Mouse (Mus musculus) midbrain, embryonic 11.5 days (tissue): ENCODE measurements around the gene Smurf2. TPM values are rescaled to one million over a fixed set of nuclear protein-coding genes. Genes with fewer than 3 reads are reported as not detected.

Experiments used
- ATAC-seq: fragments of 200-750 bp; cut with Nextera tagmentation; 2 replicates; pipeline ENCODE4 v1.8.0; 2017; ENCODE audit warnings: moderate TSS enrichment, moderate library complexity; ENCODE audit not compliant: low FRiP score
- DNase-seq: peaks from one replicate; pipeline ENCODE4 v3.0.0; 2015; ENCODE audit warnings: low spot score; ENCODE audit errors: missing footprints
- H3K27ac ChIP-seq: fragments of 300-500 bp; sonication (generic); 2 replicates; pipeline ENCODE4 v1.5.1; 2014; ENCODE audit warnings: low read depth, low read length
- H3K27me3 ChIP-seq: fragments of 300-500 bp; sonication (generic); 2 replicates; pipeline ENCODE4 v1.6.1; 2014; ENCODE audit warnings: mild to moderate bottlenecking, low read length, moderate library complexity, mixed read lengths; ENCODE audit not compliant: control insufficient read depth, insufficient read depth
- H3K36me3 ChIP-seq: fragments of 300-500 bp; sonication (generic); 2 replicates; pipeline ENCODE4 v1.6.1; 2014; ENCODE audit warnings: mild to moderate bottlenecking, low read length, moderate library complexity, mixed read lengths; ENCODE audit not compliant: control insufficient read depth, insufficient read depth
- H3K4me1 ChIP-seq: fragments of 300-500 bp; sonication (generic); 2 replicates; pipeline ENCODE4 v1.6.1; 2014; ENCODE audit warnings: low read length; ENCODE audit not compliant: control insufficient read depth, insufficient read depth
- H3K4me2 ChIP-seq: fragments of 300-500 bp; sonication (generic); 2 replicates; pipeline ENCODE4 v1.6.1; 2014; ENCODE audit warnings: mild to moderate bottlenecking, moderate library complexity
- H3K4me3 ChIP-seq: fragments of 300-500 bp; sonication (generic); 2 replicates; pipeline ENCODE4 v1.5.1; 2014; ENCODE audit warnings: low read depth, low read length
- H3K9ac ChIP-seq: fragments of 300-500 bp; sonication (generic); 2 replicates; pipeline ENCODE4 v1.6.1; 2014; ENCODE audit warnings: low read length
- H3K9me3 ChIP-seq: fragments of 300-500 bp; sonication (generic); 2 replicates; pipeline ENCODE4 v1.6.1; 2016; ENCODE audit warnings: low read length; ENCODE audit not compliant: control insufficient read depth
- WGBS: fragments of 180-500 bp; shearing (Covaris S2); extraction: QIAGEN DNeasy Blood & Tissue Kit; methylation state at CpG from one replicate; pipeline ENCODE4 v1.1.7; 2014; 5-methylcytosine and 5-hydroxymethylcytosine counted together
- polyA plus RNA-seq: library from polyadenylated mRNA; unstranded; fragments of >200 nt; fragmentation: Nextera tagmentation; extraction: Ambion mirVana; gene quantifications from 2 replicates; pipeline ENCODE4 v1.2.1, GENCODE M21; 2014

Smurf2 gene
- 20.6 and 21.4 TPM in 2 replicates for polyA plus RNA-seq

DNA sequence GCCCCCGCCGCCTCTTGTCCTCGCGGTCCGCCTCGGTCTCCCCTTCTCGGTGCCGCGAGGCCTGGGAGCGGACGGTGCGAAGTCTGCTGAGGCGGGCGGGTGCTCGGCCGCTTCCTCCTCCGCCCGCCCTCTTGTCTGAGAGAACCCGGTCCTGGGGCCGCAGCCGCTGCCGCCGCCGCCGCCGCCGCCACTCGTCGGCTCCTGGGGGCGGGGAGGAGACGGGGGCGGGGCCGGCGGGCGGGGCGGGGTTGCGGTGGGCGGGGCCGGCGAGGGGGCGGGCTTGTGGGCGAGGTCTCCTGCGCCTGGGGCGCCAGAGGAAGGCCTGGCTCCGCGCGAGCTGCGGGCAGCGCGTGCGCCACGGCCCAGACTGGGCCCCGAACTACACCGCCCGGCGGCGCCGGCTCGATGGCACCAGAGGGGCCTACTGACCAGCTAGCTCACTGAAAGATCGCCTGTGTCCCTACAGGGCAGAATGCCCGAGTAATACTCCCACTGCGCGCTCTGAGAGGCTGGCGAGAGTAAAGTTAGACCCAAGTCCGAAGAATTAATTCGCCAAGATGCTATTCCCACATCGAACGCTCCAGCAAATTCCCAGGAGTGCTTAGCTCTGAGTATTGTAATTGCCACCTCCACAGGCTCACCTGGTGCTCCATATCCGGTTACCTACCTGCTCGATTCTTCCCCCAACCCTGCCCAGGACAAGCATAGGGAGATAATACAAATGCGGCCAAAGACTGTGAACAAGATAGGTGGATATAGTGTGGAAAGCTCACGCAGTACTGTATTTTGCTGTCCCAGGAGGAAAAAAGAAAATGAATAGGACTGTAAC lies at the start of gene Smurf2:
Gene Smurf2, minus strand, starts transcription at position 165 of the 829 bp plus-strand sequence.
- ATAC-seq (peak; percentile 96), DNase-seq (peak; percentile 98)
- Histone ChIP-seq H3K9me3 (no peaks in the 10 kb centered on the region), H3K36me3 (no peaks in the 10 kb centered on the region), H3K27ac (peak within 1 kb of the TSS; percentile 90), H3K9ac (peak within 1 kb of the TSS; percentile 96), H3K27me3 (no peaks in the 10 kb centered on the region; the same call in 1 of the 2 replicates), H3K4me2 (peak within 1 kb of the TSS; percentile 88), H3K4me1 (peaks cover 9% of the 10 kb centered on the region), H3K4me3 (peak within 1 kb of the TSS; percentile 95)
- 3% methylated on average over 44 of the region's 72 CpGs for WGBS

DNA sequence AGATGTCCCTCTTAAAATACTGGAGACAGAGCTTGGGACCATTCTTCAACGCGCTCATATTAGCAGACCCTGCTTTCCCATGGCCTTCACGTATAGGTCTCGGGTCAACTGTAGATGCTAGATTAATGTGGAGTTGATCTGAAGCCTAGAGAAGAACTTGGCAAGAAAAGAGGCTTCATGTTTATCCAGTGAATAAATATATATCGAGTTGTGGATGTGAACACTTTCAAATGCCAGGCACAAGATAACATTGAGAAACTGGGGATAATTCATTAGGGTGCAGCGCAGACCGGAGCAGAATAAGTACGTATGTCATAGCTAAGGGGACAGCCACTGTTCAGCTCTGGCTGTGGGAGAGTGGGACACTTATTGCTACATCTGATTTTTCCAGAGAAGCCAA lies 49.3 kb upstream of the Smurf2 start:
- DNase-seq (no peak), ATAC-seq (no peak)
- Histone ChIP-seq H3K9ac (no peak overlapping the region), H3K36me3 (no peaks in the 10 kb centered on the region), H3K27me3 (no peaks in the 10 kb centered on the region), H3K4me2 (no peak overlapping the region), H3K4me1 (no peaks in the 10 kb centered on the region), H3K27ac (no peak overlapping the region), H3K9me3 (no peaks in the 10 kb centered on the region), H3K4me3 (no peak overlapping the region)
- WGBS: 93% methylated on average over 8 of the region's 8 CpGs

DNA sequence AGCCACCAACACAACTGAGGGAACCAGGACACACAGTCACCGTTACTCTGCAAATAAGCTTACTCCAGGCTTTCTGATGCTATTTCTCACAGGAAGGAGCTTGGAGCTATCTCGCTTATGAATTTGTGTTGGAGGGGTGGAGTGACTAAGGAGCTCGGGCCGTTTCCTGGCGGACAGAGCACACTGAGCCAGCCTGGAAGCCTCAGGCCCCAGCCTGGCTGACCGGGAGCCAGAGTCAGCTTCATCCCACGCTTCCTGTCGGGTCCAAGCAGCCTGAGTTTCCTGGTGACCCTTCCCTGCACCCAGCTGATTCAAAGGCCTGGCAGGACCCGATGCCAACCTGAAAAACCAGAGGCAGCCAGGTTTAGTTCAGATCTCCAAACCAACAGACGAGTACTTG lies 47.1 kb upstream of the Smurf2 start:
- no peak for ATAC-seq
- no peaks in the 10 kb centered on the region for H3K36me3 ChIP-seq
- H3K27me3 ChIP-seq: no peaks in the 10 kb centered on the region
- H3K4me3 ChIP-seq: no peak overlapping the region
- no peak overlapping the region for H3K9ac ChIP-seq
- no peak overlapping the region for H3K27ac ChIP-seq
- H3K9me3 ChIP-seq: no peaks in the 10 kb centered on the region
- no peaks in the 10 kb centered on the region for H3K4me1 ChIP-seq
- WGBS: 81% methylated on average over 10 of the region's 10 CpGs
- H3K4me2 ChIP-seq: no peak overlapping the region
- DNase-seq: no peak

DNA sequence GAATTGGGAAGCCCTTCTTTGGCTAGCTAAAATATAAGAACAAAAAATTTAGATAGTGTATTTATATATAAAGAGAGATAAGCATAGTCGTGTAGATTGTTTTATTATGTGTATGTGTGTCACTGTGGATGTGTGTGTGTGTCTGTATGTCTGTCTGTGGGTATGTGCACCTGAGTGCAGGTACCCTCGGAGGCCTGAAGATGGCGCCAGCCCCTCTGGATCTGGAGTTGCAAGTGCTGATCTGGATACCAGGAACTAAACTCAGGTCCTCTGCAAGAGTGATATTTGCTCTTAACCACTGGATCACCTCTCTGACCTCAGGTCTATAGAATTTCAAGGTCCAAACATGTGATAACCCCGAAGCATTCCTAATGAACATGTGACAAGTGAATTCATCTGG lies 45.4 kb upstream of the Smurf2 start:
- Histone ChIP-seq H3K4me2 (no peak overlapping the region), H3K4me1 (no peaks in the 10 kb centered on the region), H3K36me3 (no peaks in the 10 kb centered on the region), H3K9ac (no peak overlapping the region), H3K4me3 (no peak overlapping the region), H3K27me3 (no peaks in the 10 kb centered on the region), H3K9me3 (no peaks in the 10 kb centered on the region), H3K27ac (no peak overlapping the region)
- no peak for DNase-seq
- WGBS: 86% methylated on average over 4 of the region's 4 CpGs
- no peak for ATAC-seq

DNA sequence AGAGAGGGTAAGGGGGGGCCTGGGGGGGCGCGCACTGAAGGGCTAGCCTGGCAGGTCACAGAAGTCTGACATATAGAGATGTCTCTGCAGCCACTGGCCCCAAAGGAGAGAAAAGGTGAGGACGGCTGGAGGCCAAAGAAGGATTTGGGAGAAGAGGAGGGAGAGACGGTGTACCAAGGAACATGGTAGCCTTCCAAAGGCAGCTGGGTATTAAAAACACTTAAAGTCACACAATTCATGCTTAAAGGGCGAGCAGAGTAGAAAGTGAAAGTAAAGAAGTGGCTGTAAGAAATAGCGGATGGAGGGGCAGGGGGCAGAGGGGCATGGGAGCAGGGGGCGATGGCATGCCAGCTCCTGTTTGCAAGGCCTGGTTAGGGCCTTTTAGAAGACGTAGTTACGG lies 41.8 kb upstream of the Smurf2 start:
- DNase-seq: no peak
- ATAC-seq: no peak
- Histone ChIP-seq H3K9ac (no peak overlapping the region), H3K27me3 (no peaks in the 10 kb centered on the region), H3K36me3 (no peaks in the 10 kb centered on the region), H3K4me1 (no peaks in the 10 kb centered on the region), H3K4me3 (no peak overlapping the region), H3K9me3 (no peaks in the 10 kb centered on the region), H3K27ac (no peak overlapping the region), H3K4me2 (no peak overlapping the region)
- WGBS: 86% methylated on average over 9 of the region's 9 CpGs

DNA sequence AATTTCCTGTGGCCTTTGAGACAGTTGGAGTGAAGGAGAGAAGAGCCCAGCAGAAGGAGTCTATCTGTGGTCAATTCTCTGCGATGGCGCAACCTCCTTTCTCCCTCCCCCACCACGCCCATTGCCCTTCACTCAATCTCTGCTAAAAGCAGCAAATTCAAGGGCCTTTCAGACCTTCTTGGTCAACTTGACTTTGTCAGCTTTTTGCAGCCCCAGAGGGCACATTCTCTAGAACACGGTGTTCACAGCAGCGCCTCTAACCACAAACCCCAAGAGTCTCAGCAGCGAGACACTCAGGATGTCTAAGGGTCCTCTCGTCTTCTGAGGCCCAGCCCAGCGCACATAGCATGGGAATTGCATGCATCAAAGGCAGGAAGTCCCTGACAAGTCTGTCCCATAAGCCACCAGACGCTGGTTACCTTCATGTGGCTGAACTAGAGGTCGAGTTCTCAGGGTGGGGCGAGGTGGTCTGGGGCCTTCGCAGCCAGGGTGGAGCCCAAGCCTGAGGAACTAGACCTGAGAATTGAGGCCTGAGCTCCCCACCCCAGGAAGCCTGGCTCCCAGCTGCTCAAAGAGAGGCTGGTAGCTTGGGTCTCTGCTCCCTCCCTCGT lies 41.1 kb upstream of the Smurf2 start:
- Histone ChIP-seq H3K36me3 (no peaks in the 10 kb centered on the region), H3K4me2 (no peak overlapping the region), H3K9ac (no peak overlapping the region), H3K9me3 (no peaks in the 10 kb centered on the region), H3K4me1 (no peaks in the 10 kb centered on the region), H3K27ac (no peak overlapping the region), H3K27me3 (no peaks in the 10 kb centered on the region), H3K4me3 (no peak overlapping the region)
- DNase-seq: no peak
- ATAC-seq: no peak
- 81% methylated on average over 13 of the region's 13 CpGs for WGBS

DNA sequence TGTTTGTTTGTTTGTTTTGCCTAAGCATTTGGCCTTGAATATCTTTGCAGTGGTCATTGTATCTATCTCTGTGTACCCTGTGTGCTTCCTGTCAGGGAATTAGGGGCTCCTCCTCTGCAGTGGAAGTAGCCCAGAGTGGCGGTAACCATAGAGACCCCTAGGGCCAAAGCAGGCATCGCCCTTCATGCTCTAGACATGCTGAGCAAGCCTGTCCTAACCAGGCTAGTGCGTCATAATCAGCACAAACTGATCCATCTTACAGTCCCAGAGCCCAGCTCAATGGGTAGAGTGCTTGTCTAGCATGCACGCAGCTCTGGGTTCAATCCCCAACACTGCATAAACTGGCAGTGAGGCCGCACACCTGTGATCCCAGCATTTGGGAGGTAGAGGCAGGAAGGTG lies 38.6 kb upstream of the Smurf2 start:
- ATAC-seq (no peak), DNase-seq (no peak)
- WGBS: 81% methylated on average over 5 of the region's 5 CpGs
- Histone ChIP-seq H3K27me3 (no peaks in the 10 kb centered on the region), H3K4me2 (no peak overlapping the region), H3K9me3 (no peaks in the 10 kb centered on the region), H3K27ac (no peak overlapping the region), H3K36me3 (no peaks in the 10 kb centered on the region), H3K4me1 (no peaks in the 10 kb centered on the region), H3K9ac (no peak overlapping the region), H3K4me3 (no peak overlapping the region)

DNA sequence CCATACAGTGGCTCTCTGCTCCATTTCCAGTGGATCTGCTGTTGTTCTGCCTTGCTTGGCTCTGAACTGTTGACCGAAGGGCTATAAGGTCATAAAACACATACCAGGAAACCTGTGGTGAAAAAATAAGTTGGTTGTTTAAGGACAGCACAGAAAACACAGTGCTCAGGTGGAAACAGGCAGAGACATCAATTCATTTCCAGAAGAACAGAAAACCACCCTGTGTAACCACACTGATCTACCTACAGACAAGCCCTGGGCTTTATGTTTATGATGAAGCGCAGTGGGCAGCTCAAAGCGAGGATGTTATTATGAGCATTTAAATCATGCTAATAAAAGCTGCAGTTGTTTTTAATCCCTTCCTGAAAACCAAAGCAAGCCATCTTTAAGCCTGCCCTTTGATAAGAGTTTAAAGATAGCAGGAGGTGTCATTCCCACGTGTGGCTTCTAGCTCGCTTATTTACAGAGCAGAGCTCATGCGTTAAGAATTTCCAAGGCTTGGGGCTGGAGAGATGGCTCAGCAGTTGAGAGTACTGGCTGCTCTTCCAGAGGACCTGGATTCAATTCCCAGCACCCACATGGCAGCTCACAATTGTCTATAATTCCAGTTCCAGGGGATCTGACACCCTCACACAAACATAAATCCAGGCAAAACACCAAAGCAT lies 38.0 kb upstream of the Smurf2 start:
- no peak overlapping the region for H3K27ac ChIP-seq
- WGBS: 86% methylated on average over 6 of the region's 6 CpGs
- no peak overlapping the region for H3K4me3 ChIP-seq
- H3K27me3 ChIP-seq: no peaks in the 10 kb centered on the region
- ATAC-seq (no peak), DNase-seq (no peak)
- H3K36me3 ChIP-seq: no peaks in the 10 kb centered on the region
- H3K9ac ChIP-seq: no peak overlapping the region
- no peaks in the 10 kb centered on the region for H3K9me3 ChIP-seq
- H3K4me2 ChIP-seq: no peak overlapping the region
- H3K4me1 ChIP-seq: no peaks in the 10 kb centered on the region
